Mouse (Mus musculus) heart, adult 2 months (tissue): ENCODE measurements at regions not wholly inside any gene's neighbourhood (a gene's known extent, or its start where the extent isn't known, plus 50 kb on each side); places are given as distances from the start of the nearest gene placed in this dataset.

Experiments
- CTCF ChIP-seq: fragments of 200-600 bp; IDR thresholded peaks from 2 replicates; pipeline ENCODE4 v1.8.1; 2022; ENCODE audit warnings: antibody characterized with exemption, mild to moderate bottlenecking, moderate library complexity
- EP300 ChIP-seq: fragments of 200-500 bp; IDR thresholded peaks from 2 replicates; pipeline ENCODE4 v1.6.1; 2011; ENCODE audit warnings: low read depth, low read length, control low read depth; ENCODE audit not compliant: insufficient read depth
- POLR2A ChIP-seq: fragments of 200-500 bp; IDR thresholded peaks from 2 replicates; pipeline ENCODE4 v1.6.1; 2011; ENCODE audit warnings: mild to moderate bottlenecking, low read depth, low read length, control low read depth; ENCODE audit not compliant: insufficient read depth

DNA sequence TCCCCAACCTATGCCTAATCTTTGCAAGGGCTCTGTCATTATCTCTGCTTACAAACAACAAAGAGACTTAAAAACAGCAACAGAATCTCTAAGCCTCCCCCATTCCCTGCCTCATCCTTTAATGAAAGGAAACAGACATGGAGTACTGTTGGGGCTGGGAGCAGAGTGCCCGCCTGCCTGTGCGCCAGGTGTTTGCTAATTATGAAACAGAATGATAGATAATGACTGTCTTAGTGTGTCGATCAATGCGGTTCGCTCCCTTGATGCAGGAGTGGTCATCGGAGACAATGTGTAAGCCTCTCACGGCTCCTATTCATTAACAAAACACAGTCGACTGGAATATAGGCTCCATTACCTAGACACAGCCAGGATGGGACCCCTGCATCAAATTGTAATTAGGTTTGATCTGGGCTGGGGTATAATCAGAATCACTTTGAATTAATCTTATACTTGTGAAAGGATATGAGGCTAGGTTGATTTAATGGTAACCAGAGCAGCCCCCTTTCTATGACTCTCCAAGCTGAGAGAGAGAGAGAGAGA, 77.3 kb upstream of the Hnrnpk start:
- TF ChIP-seq CTCF (no peak), POLR2A (no peak), EP300 (no peak)
